Mouse (Mus musculus) CH12.LX (cell line): Measurements from ENCODE around the gene Gm20388.

Experiments used
- CTCF ChIP-seq, 2 experiments: IDR thresholded peaks in 1 of 2; conservative IDR thresholded peaks in 1 of 2; 2 replicates each; pipeline ENCODE4 v1.5.1; 2011 to 2012; ENCODE audit warnings: low read depth in 2 of 2, low read length in 2 of 2, improper control_type of control experiment in 1 of 2, inconsistent platforms in 1 of 2, mild to moderate bottlenecking in 1 of 2, moderate library complexity in 1 of 2
- POLR2A ChIP-seq: IDR thresholded peaks from 2 replicates; pipeline ENCODE4 v1.6.1; 2011; ENCODE audit warnings: low read depth, mild to moderate bottlenecking, improper control_type of control experiment, low read length
- POLR2AphosphoS2 ChIP-seq: IDR thresholded peaks from 2 replicates; pipeline ENCODE4 v1.6.1; 2011; ENCODE audit warnings: low read depth, low read length, improper control_type of control experiment
- UBTF ChIP-seq: IDR thresholded peaks from 2 replicates; pipeline ENCODE4 v1.6.1; 2012; ENCODE audit warnings: low read depth, mild to moderate bottlenecking, inconsistent platforms, low read length, improper control_type of control experiment, moderate library complexity

DNA sequence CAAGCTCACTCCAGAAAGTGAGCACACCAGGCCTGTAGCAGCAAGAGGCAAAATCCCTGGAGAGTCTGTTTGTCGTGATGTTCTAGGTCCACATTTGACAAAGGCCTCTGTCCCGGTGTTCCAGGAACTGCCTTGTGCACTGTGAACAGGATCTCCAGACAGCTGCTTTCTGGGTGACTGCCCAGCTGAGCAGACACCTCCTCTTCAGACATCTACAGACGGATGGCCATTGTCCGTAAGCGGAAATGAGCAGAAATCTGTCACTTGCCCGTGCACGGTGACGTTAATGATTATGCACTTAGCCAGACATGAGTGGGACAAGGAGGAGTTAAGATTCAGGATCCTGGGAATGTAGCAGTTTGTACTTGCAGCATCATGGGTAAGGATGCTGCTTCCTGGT, 2443.5 kb downstream of the Gm20388 start:
- TF ChIP-seq CTCF (conservative IDR thresholded peaks at IDR 0.05 in 1 of 2, IDR thresholded peaks at IDR 0.05 in 1 of 2; ENCODE audit: low read depth in 2 of 2, low read length in 2 of 2), result no peak
- TF ChIP-seq POLR2A, result no peak
- TF ChIP-seq POLR2AphosphoS2, result no peak
- TF ChIP-seq UBTF, result no peak
